Mouse (Mus musculus) ES-Bruce4 (cell line): ENCODE data around the gene Tcf19.

Experiments
- CTCF ChIP-seq: IDR thresholded peaks from one replicate; pipeline ENCODE4 v1.8.1; 2011; ENCODE audit warnings: low read depth, low read length
- POLR2A ChIP-seq: IDR thresholded peaks from one replicate; pipeline ENCODE4 v1.8.1; 2011; ENCODE audit warnings: low read length; ENCODE audit not compliant: insufficient read depth

DNA sequence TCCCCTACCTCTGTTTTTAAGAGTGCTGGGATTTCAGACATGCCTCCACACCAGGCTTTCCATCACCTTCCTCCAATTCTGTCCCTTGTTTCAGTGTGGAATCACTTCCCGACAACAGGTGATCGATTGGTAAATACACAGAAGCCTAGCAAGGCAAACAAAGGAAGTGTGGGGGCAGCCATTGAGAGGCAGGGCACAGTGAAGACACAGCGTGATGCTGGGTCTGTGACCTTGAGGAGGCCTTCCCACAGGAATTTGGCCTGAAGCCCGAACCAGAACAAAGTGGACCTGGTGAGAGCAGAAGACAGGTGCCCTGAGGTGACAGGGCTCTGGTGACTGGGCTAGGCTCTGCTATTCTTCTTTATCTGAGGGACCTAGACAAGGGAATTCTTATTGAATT, 30.9 kb downstream of the Tcf19 start:
- TF ChIP-seq POLR2A: no peak
- no peak for TF ChIP-seq CTCF
